Mouse (Mus musculus): Measurements from ENCODE around the gene Rpl18a. TPM values are rescaled to one million over a fixed set of nuclear protein-coding genes. Genes with fewer than 3 reads are reported as not detected.

Gene Rpl18a
- total RNA-seq, 2 experiments from 2014 or later, result 838 to 880 TPM

- no peak for DNase-seq (ENCODE audit: low spot score)
- intact Hi-C loops (cut with DNase I), result loop anchor here (10.0 kb wide), 1 partner anchor 583 kb away; no protein-coding TSS in a partner anchor
These were observed 5.9 kb downstream of the Rpl18a start for GRCm38 (mm10) chr8:70891356-70891755.

DNA sequence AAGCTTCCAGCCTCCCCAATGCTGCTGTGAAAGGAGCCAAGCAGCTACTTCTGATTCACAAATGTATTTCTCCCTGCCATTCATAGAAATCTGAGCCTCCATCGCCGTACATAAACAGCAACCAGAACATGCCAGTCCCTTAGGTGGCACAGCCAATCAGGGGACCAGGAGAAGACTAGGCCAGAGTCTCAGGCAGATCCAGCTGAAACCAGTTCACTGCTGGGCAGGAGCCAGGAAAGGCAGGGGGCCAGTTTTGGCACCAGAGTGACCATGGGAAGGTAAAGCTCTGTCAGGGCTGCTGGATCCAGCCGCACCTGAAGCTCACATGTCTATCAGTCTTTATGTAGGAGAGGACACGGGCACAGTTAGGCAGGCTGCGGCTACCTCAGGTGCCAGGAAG is 6.6 kb downstream of the Rpl18a start:
- no peak for DNase-seq (ENCODE audit: low spot score)
- intact Hi-C loops (cut with DNase I), result loop anchor here (10.0 kb wide), 1 partner anchor 584 kb away; no protein-coding TSS in a partner anchor

GRCm38 (mm10) chr8:70887669-70888068 is 9.5 kb downstream of the Rpl18a start:
- DNase-seq (ENCODE audit: low spot score), result no peak
- intact Hi-C loops (cut with DNase I), result no loop called here

- DNase-seq (ENCODE audit: low spot score), result no peak
- intact Hi-C loops (cut with DNase I), result no loop called here
These were observed 11.6 kb downstream of the Rpl18a start for GRCm38 (mm10) chr8:70885612-70886011.

- intact Hi-C loops (cut with DNase I), result no loop called here
- DNase-seq (ENCODE audit: low spot score), result no peak
These were observed 12.5 kb downstream of the Rpl18a start for GRCm38 (mm10) chr8:70884683-70885082.

DNA sequence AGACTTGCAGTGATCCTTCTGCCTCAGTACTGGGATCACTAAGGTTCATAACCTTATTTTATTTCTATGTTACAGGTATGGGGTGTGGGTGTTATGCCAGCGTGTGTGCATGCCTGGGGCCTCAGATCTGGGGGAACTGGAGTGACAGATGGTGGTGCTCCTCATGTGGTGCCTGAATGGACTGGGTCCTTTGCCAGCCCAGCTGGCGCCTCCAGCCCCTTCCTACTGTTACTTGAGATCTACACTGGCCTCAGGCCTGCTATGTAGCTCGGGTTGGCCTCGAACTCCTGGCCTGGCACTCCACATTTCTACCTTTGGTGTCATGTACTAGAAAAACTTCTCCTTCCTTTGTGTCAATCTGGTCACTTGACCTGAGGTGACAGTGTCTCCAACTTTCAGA is 13.0 kb downstream of the Rpl18a start:
- intact Hi-C loops (cut with DNase I), result no loop called here
- DNase-seq (ENCODE audit: low spot score), result no peak

- intact Hi-C loops (cut with DNase I), result no loop called here
- DNase-seq (ENCODE audit: low spot score), result no peak
These were observed 16.7 kb downstream of the Rpl18a start for GRCm38 (mm10) chr8:70880546-70880945.

- intact Hi-C loops (cut with DNase I), result no loop called here
- no peak for DNase-seq (ENCODE audit: low spot score)
These were observed 17.1 kb downstream of the Rpl18a start for GRCm38 (mm10) chr8:70880126-70880525.

- intact Hi-C loops (cut with DNase I), result no loop called here
- no peak for DNase-seq (ENCODE audit: low spot score)
These were observed 17.7 kb downstream of the Rpl18a start for GRCm38 (mm10) chr8:70879500-70879899.

DNA sequence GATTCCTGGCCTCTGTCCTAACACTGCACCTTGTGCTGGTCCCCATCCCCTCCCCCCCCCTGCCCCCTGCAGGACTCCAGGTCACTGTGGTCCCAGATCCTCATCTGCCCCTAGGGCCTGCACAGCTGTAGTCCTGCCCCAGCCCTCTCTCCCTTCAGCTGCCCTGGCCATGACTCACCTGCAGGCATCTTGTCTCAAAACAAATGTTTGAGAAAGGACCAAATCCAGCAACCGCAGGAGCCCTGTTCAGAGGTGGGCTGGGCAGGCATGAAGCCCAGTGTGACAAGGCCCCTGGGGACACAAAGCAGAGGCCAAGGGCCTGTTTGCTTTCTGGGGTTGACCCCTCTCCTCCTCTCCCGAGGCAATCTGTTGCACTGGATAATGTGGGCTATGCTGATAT is 19.0 kb downstream of the Rpl18a start:
- intact Hi-C loops (cut with DNase I), result no loop called here
- no peak for DNase-seq (ENCODE audit: low spot score)

GRCm38 (mm10) chr8:70876382-70876781 is 20.8 kb downstream of the Rpl18a start:
- intact Hi-C loops (cut with DNase I), result no loop called here

GRCm38 (mm10) chr8:70874441-70874840 is 22.8 kb downstream of the Rpl18a start:
- intact Hi-C loops (cut with DNase I), result no loop called here
- DNase-seq (ENCODE audit: low spot score), result no peak

More at GRCm38 (mm10) chr8:70876382-70876781, 20.8 kb downstream of the Rpl18a start:
- DNase-seq (ENCODE audit: low spot score), result no peak

GRCm38 (mm10) chr8:70873364-70873985 is 23.7 kb downstream of the Rpl18a start, which contains the start of gene Ccdc124:
Gene Ccdc124, minus strand, starts transcription at chr8:70873935.
- DNase-seq (ENCODE audit: low spot score), result peak; percentile 91
- intact Hi-C loops (cut with DNase I), result loop anchor here (1.0 kb wide), 1 partner anchor 20 kb away; no protein-coding TSS in a partner anchor

GRCm38 (mm10) chr8:70872643-70873363 is 24.4 kb downstream of the Rpl18a start:
- intact Hi-C loops (cut with DNase I), result loop anchor here (1.0 kb wide), 1 partner anchor 20 kb away; no protein-coding TSS in a partner anchor

GRCm38 (mm10) chr8:70871195-70871807 is 25.9 kb downstream of the Rpl18a start:
- intact Hi-C loops (cut with DNase I), result no loop called here
- no peak for DNase-seq (ENCODE audit: low spot score)

More at GRCm38 (mm10) chr8:70872643-70873363, 24.4 kb downstream of the Rpl18a start:
- DNase-seq (ENCODE audit: low spot score), result no peak

GRCm38 (mm10) chr8:70869601-70870041 is 27.6 kb downstream of the Rpl18a start:
- intact Hi-C loops (cut with DNase I), result loop anchor here (1.0 kb wide), 1 partner anchor 25 kb away; no protein-coding TSS in a partner anchor
- DNase-seq (ENCODE audit: low spot score), result peak; percentile 54

GRCm38 (mm10) chr8:70869199-70869571 is 28.0 kb downstream of the Rpl18a start:
- intact Hi-C loops (cut with DNase I), result loop anchor here (1.0 kb wide), 1 partner anchor 25 kb away; no protein-coding TSS in a partner anchor

DNA sequence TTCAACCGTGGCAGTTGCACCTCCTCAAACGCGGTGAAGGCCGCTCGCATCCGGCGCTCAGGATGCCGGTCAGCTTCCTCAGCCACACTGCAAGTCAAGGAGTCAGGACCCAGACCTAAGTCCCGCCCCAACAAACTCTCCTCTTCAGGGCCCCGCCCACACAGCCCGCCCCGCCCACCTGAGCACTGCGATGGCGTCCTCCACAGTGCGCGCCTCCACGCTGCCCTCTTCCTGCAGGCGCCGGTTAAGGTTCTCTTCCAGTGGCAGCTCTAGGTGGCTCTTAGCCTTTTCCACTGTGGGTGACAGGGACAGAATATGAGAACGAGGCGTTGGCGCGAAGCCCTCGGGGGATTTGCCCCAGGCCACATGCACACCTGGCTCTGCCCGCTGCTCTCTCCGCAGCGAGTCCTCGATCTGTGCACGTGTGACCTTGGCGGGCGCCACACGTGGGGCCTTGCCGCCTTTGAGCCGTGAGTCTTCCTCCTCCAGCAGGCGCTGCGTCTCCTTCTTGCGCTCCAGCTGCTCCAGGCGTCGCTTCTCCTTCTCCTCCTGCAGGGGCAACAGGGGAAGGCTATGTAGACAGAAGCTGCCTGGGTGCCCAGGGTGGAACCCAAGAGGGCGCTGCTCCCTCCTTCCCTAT is 28.5 kb downstream of the Rpl18a start:
- intact Hi-C loops (cut with DNase I), result loop anchor here (1.0 kb wide), 1 partner anchor 24 kb away; no protein-coding TSS in a partner anchor
- no peak for DNase-seq (ENCODE audit: low spot score)

More at GRCm38 (mm10) chr8:70869199-70869571, 28.0 kb downstream of the Rpl18a start:
- no peak for DNase-seq (ENCODE audit: low spot score)

GRCm38 (mm10) chr8:70866566-70866965 is 30.6 kb downstream of the Rpl18a start:
- no peak for DNase-seq (ENCODE audit: low spot score)
- intact Hi-C loops (cut with DNase I), result no loop called here

DNA sequence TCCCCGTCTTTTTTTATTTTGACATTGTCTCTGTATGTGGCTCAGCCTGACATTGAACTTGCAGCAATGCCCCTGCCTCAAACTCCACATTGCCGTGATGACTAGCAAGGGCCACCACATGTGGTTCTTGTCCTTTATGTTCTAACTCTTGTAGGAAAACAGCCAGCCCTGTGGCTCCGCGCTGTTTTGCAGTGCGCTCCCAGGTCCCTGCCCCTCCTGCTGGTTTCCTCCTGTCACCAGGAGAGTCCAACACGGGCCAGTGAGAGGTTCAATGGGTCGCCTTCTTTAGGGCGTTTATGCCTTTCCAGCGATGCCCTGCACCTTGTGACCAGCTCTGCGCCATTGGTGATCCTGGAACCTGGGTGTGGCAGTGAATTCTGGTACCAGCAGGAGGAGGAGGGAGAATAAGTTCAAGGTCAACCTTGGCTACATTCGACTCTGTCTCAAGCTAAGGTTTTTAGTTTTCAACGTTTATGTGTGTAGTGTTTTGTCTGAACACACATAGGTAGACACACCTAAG is 31.2 kb downstream of the Rpl18a start:
- intact Hi-C loops (cut with DNase I), result no loop called here
- DNase-seq (ENCODE audit: low spot score), result no peak

Data from heart, postnatal 25 days (tissue).